Mouse (Mus musculus) liver, embryonic 12.5 days (tissue): ENCODE measurements around the gene Lrrc8a. TPM values are rescaled to one million over a fixed set of nuclear protein-coding genes. Genes with fewer than 3 reads are reported as not detected.

Source experiments
- ATAC-seq: fragments of 200-750 bp; cut with Nextera tagmentation; 2 replicates; pipeline ENCODE4 v1.8.0; 2017; ENCODE audit warnings: moderate number of reproducible peaks, mild to moderate bottlenecking, moderate library complexity
- H3K27ac ChIP-seq: fragments of 300-500 bp; sonication (generic); 2 replicates; pipeline ENCODE4 v1.5.1; 2016; ENCODE audit warnings: mild to moderate bottlenecking
- H3K27me3 ChIP-seq: fragments of 300-500 bp; sonication (generic); replicated peaks from 2 replicates; pipeline ENCODE4 v1.6.1; 2016; ENCODE audit warnings: mild to moderate bottlenecking, moderate library complexity
- H3K36me3 ChIP-seq: fragments of 300-500 bp; sonication (generic); 2 replicates; pipeline ENCODE4 v1.6.1; 2016; ENCODE audit warnings: mild to moderate bottlenecking, moderate library complexity
- H3K4me1 ChIP-seq: fragments of 300-500 bp; sonication (generic); 2 replicates; pipeline ENCODE4 v1.6.1; 2016
- H3K4me2 ChIP-seq: fragments of 300-500 bp; sonication (generic); 2 replicates; pipeline ENCODE4 v1.6.1; 2016; ENCODE audit warnings: mild to moderate bottlenecking, moderate library complexity
- H3K4me3 ChIP-seq: fragments of 300-500 bp; sonication (generic); 2 replicates; pipeline ENCODE4 v1.5.1; 2016; ENCODE audit warnings: mild to moderate bottlenecking, moderate library complexity
- H3K9ac ChIP-seq: fragments of 300-500 bp; sonication (generic); 2 replicates; pipeline ENCODE4 v1.6.1; 2016; ENCODE audit warnings: mild to moderate bottlenecking, moderate library complexity
- H3K9me3 ChIP-seq: fragments of 300-500 bp; sonication (generic); replicated peaks from 2 replicates; pipeline ENCODE4 v1.6.1; 2016; ENCODE audit warnings: mild to moderate bottlenecking, moderate library complexity
- WGBS: fragments of 180-500 bp; shearing (Covaris S2); methylation state at CpG from one replicate; pipeline ENCODE4 v1.1.7; 2016; ENCODE audit not compliant: insufficient replicate concordance; 5-methylcytosine and 5-hydroxymethylcytosine counted together
- polyA plus RNA-seq: library from polyadenylated mRNA; unstranded; fragments of >200 nt; fragmentation: Nextera tagmentation; extraction: Ambion mirVana; gene quantifications from 2 replicates; pipeline ENCODE4 v1.2.1, GENCODE M21; 2016

The Lrrc8a gene
- polyA plus RNA-seq, 1 experiment from 2014 or later: 13.9 TPM

GRCm38 (mm10) chr2:30264671-30265519 lies 27.4 kb downstream of the Lrrc8a start:
- peaks cover 53% of the 10 kb centered on the region for H3K36me3 ChIP-seq
- WGBS: 76% methylated on average over 7 of the region's 7 CpGs
- H3K4me2 ChIP-seq: no peak overlapping the region
- peak overlapping the region; percentile 72; the same call in 1 of the 2 replicates for H3K27ac ChIP-seq
- no peak overlapping the region for H3K9ac ChIP-seq
- no peaks in the 10 kb centered on the region for H3K27me3 ChIP-seq
- ATAC-seq: no peak
- no peaks in the 10 kb centered on the region for H3K9me3 ChIP-seq
- H3K4me3 ChIP-seq: no peak overlapping the region
- peaks cover 36% of the 10 kb centered on the region for H3K4me1 ChIP-seq

DNA sequence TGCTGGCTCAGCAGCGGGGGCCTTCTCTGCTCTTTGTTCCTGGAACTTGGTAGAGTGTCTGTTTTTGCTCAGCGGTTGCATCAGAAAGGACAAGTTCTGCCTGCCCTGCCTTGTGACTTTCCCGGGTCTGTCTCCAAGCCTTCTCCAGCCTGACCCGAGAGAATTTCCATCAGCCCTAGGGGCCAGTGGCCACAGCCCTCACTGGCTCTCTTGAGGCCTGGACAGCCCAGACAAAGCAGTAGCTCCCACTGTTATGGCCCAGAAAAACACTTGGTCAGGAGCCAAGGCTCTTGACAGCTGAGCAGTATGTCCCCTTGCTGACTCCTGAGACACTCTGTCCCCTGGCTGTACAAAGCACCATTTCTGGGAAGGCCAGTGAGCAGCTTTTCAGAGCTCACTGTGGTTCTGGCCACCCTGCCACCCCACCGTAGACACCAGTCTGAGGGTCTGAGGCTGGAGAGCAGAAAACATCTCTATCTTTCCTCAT lies 28.3 kb downstream of the Lrrc8a start, which contains the start of gene Phyhd1:
Gene Phyhd1, plus strand, starts transcription at position 437 of the 487 bp plus-strand sequence.
- Histone ChIP-seq H3K4me3 (peak within 1 kb of the TSS; percentile 25), H3K36me3 (peaks cover 44% of the 10 kb centered on the region), H3K27me3 (no peaks in the 10 kb centered on the region), H3K9me3 (no peaks in the 10 kb centered on the region), H3K4me1 (peaks cover 34% of the 10 kb centered on the region), H3K9ac (peak within 1 kb of the TSS; percentile 29), H3K27ac (peak within 1 kb of the TSS; percentile 72), H3K4me2 (peak within 1 kb of the TSS; percentile 40)
- ATAC-seq: no peak
- 55% methylated on average over 5 of the region's 5 CpGs for WGBS

DNA sequence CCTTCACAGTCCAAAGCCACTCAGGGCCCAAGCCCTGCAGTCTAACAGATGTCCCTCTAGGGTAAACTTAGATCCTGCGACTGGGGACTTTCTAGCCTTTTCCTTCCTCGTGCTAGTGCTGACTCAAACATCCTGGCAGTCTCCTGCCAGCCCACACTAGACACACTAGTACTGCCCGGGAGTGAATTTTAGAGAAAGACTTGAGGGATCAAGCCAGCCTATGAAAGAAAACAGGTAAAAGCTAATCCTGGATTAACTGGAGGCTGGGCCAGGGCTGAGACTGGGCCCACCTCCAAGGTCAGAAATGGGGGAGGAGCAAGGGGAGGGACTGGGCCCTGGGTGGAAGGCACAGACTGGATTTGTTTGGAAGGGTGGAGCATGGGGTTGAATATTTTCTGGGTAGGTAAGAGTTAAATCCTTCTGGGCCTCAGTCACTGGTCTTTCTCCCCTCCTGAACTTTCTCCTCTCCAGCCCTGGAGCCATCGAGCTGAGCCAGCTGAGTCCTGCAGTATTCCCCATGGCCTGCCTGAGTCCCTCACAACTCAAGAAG lies 29.0 kb downstream of the Lrrc8a start:
- H3K27ac ChIP-seq: peak overlapping the region; percentile 72
- peak; percentile 65 for ATAC-seq
- peaks cover 37% of the 10 kb centered on the region for H3K36me3 ChIP-seq
- peak overlapping the region; percentile 29 for H3K9ac ChIP-seq
- peaks cover 34% of the 10 kb centered on the region for H3K4me1 ChIP-seq
- H3K4me3 ChIP-seq: peak overlapping the region; percentile 25
- peak overlapping the region; percentile 40 for H3K4me2 ChIP-seq
- 55% methylated on average over 4 of the region's 4 CpGs for WGBS
- H3K9me3 ChIP-seq: no peaks in the 10 kb centered on the region
- no peaks in the 10 kb centered on the region for H3K27me3 ChIP-seq

DNA sequence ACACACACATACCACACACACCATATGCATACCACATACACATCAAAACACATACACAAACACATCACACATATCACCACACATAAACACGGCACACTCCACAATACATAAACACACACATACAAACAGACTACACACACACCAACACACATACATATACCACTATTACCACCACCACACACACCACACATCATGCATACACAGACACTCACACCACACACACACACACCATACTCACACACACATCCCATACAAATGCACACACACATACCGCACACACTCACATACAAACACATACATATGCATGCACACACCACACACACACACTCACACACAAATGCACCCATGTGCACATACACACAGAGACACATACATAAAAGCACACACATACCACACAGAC lies 30.0 kb downstream of the Lrrc8a start:
- ATAC-seq: no peak
- WGBS: 86% methylated on average over 2 of the region's 2 CpGs
- no peak overlapping the region for H3K4me3 ChIP-seq

DNA sequence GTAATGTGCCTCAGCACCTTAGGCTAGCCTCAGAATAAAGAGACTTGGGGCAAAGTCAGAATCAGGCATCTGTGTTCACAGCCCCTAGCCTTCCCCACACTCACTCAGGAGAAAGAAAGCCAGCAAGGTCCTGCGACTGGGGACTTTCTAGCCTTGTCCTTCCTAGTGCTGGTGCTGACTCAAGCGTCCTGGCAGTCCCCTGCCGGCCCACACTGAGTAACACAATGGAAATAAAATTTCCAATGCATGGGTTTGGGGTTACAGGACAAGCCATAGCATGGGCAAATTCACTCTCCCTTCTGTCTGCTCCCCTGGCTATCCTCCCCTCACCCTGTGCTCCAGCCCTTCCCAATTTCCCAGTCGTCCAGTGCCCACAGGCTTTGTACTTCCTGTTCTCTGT lies 30.9 kb downstream of the Lrrc8a start:
- WGBS: 55% methylated on average over 4 of the region's 4 CpGs
- Histone ChIP-seq H3K36me3 (peaks cover 22% of the 10 kb centered on the region), H3K27me3 (no peaks in the 10 kb centered on the region), H3K27ac (peak overlapping the region; percentile 53), H3K4me1 (peaks cover 34% of the 10 kb centered on the region), H3K4me3 (no peak overlapping the region), H3K4me2 (no peak overlapping the region), H3K9me3 (no peaks in the 10 kb centered on the region), H3K9ac (no peak overlapping the region)
- ATAC-seq: no peak

More for the DNA sequence above, 30.0 kb downstream of the Lrrc8a start:
- H3K4me1 ChIP-seq: peaks cover 34% of the 10 kb centered on the region
- H3K9ac ChIP-seq: no peak overlapping the region
- H3K27me3 ChIP-seq: no peaks in the 10 kb centered on the region
- H3K36me3 ChIP-seq: peaks cover 30% of the 10 kb centered on the region
- H3K4me2 ChIP-seq: 0 out of 2 replicates have a peak overlapping the region, but pooled peaks have one; percentile 40
- peak overlapping the region; percentile 72 for H3K27ac ChIP-seq
- no peaks in the 10 kb centered on the region for H3K9me3 ChIP-seq

GRCm38 (mm10) chr2:30269241-30269990 lies 31.9 kb downstream of the Lrrc8a start:
- Histone ChIP-seq H3K4me3 (no peak overlapping the region), H3K4me1 (peaks cover 34% of the 10 kb centered on the region), H3K27me3 (no peaks in the 10 kb centered on the region), H3K36me3 (peaks cover 12% of the 10 kb centered on the region), H3K4me2 (no peak overlapping the region), H3K9me3 (no peaks in the 10 kb centered on the region), H3K27ac (no peak overlapping the region), H3K9ac (no peak overlapping the region)
- ATAC-seq: no peak
- 68% methylated on average over 17 of the region's 17 CpGs for WGBS

GRCm38 (mm10) chr2:30270134-30270533 lies 32.6 kb downstream of the Lrrc8a start:
- Histone ChIP-seq H3K27ac (no peak overlapping the region), H3K27me3 (no peaks in the 10 kb centered on the region), H3K9me3 (no peaks in the 10 kb centered on the region), H3K36me3 (peaks cover 5% of the 10 kb centered on the region; the same call in 1 of the 2 replicates), H3K4me2 (no peak overlapping the region), H3K4me3 (no peak overlapping the region), H3K4me1 (peaks cover 29% of the 10 kb centered on the region), H3K9ac (no peak overlapping the region)
- 12% methylated on average over 1 of the region's 1 CpGs for WGBS
- ATAC-seq: peak; percentile 55; the same call in 1 of the 2 replicates

- WGBS: 79% methylated on average over 11 of the region's 11 CpGs
- Histone ChIP-seq H3K9ac (no peak within 1 kb of the TSS), H3K4me2 (no peak within 1 kb of the TSS), H3K4me3 (no peak within 1 kb of the TSS), H3K27ac (no peak within 1 kb of the TSS; the same call in 1 of the 2 replicates), H3K9me3 (no peaks in the 10 kb centered on the region), H3K27me3 (no peaks in the 10 kb centered on the region), H3K36me3 (peaks cover 28% of the 10 kb centered on the region), H3K4me1 (peaks cover 15% of the 10 kb centered on the region)
- no peak for ATAC-seq
Measured at GRCm38 (mm10) chr2:30280743-30281142, 43.2 kb downstream of the Lrrc8a start, which contains the start of gene Gm28038. TSS of gene Gm28038 (plus strand) at chr2:30281043.

DNA sequence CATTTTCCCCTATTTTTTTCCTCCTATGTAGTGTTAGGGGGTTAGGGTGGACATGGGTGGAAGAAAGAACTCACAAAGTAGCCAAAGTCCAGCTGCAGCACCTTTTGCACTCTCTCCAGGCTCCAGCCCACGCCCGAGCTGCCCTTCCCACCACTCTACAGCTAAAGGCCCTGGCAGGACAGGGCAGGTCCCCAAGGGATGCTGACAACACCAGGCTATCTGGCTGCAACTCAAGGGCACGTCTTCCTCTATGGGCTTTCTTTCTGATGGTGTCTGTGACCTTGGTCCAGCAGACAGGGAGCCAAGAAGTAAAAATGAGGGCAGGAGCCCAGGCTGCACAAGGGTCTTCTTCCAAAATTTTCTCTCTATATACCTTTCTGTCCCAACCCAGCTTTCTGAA lies 44.1 kb downstream of the Lrrc8a start:
- peaks cover 28% of the 10 kb centered on the region for H3K36me3 ChIP-seq

DNA sequence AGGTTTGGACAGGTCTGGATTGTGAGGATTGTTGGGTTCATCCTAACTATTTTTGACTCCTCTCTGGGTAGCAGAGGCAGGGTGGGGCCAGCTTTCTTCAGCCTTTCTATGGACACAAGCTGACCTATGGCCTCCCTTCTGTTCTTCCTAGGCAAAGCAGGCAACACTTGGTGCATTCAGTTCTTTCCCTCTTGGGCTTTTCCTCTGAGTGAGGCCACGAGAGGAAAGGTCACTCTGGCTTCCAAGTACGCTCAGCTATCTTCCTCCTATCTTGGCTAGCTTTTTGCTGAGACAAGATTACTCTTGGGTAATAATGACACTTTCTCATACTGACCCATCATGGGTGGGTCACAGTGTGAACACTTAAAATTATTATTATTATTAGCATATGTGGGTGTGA lies 45.7 kb downstream of the Lrrc8a start:
- Histone ChIP-seq H3K27me3 (no peaks in the 10 kb centered on the region), H3K4me3 (no peak overlapping the region), H3K36me3 (peaks cover 24% of the 10 kb centered on the region), H3K27ac (no peak overlapping the region), H3K4me1 (peaks cover 29% of the 10 kb centered on the region), H3K9ac (no peak overlapping the region), H3K4me2 (no peak overlapping the region), H3K9me3 (0 out of 2 replicates have a peak, but pooled peaks cover under 1% of the 10 kb centered on the region)
- WGBS: 85% methylated on average over 2 of the region's 2 CpGs
- no peak for ATAC-seq

More for the DNA sequence above, 44.1 kb downstream of the Lrrc8a start:
- H3K9me3 ChIP-seq: no peaks in the 10 kb centered on the region
- no peak overlapping the region; the same call in 1 of the 2 replicates for H3K27ac ChIP-seq
- peaks cover 15% of the 10 kb centered on the region for H3K4me1 ChIP-seq
- H3K4me2 ChIP-seq: no peak overlapping the region
- no peaks in the 10 kb centered on the region for H3K27me3 ChIP-seq
- no peak overlapping the region for H3K9ac ChIP-seq
- WGBS: 62% methylated on average over 3 of the region's 3 CpGs
- no peak overlapping the region for H3K4me3 ChIP-seq
- no peak for ATAC-seq

DNA sequence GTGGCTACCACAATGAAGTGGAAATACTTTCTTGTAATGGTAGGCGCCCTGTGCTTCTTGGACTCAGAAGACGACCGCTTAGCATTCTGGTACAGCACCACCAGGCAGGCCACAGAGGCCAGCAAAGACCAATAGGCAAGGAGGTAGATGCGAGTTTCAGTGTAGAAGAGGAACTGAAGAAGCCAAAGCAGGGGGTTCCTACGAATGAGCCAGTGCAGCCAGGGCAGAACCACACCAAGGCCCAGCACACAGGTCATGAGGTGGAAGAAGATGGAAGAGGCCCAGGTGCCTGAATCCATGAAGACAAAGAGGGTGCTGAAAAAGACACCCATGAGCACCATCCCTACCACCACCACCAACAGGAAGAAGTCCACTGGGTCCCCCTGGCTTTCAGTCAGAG lies 47.5 kb downstream of the Lrrc8a start:
- Histone ChIP-seq H3K9me3 (0 out of 2 replicates have a peak, but pooled peaks cover 3% of the 10 kb centered on the region), H3K4me2 (peak overlapping the region; percentile 92), H3K4me1 (peaks cover 35% of the 10 kb centered on the region), H3K27me3 (no peaks in the 10 kb centered on the region), H3K9ac (peak overlapping the region; percentile 94), H3K4me3 (peak overlapping the region; percentile 91), H3K36me3 (peaks cover 33% of the 10 kb centered on the region), H3K27ac (no peak overlapping the region)
- no peak for ATAC-seq
- 72% methylated on average over 5 of the region's 5 CpGs for WGBS
